Mouse (Mus musculus) stomach, postnatal 0 days (tissue): ENCODE measurements around the gene Ibtk. TPM values are rescaled to one million over a fixed set of nuclear protein-coding genes. Genes with fewer than 3 reads are reported as not detected.
"Not testable (repeated sequence)": the region's sequence is repeated elsewhere in the genome, so short reads cannot be mapped to it uniquely, and the experiment has no call there.

Experiments used
- ATAC-seq: fragments of 200-750 bp; cut with Nextera tagmentation; 2 replicates; pipeline ENCODE4 v1.8.0; 2017; ENCODE audit not compliant: low FRiP score, low TSS enrichment
- DNase-seq: peaks from one replicate; pipeline ENCODE4 v3.0.0-alpha.2; 2016; ENCODE audit warnings: low spot score
- H3K27ac ChIP-seq: fragments of 300-500 bp; sonication (generic); replicated peaks from 2 replicates; pipeline ENCODE4 v1.5.1; 2014; ENCODE audit warnings: mild to moderate bottlenecking, control low read depth
- H3K27me3 ChIP-seq: fragments of 300-500 bp; sonication (generic); 2 replicates; pipeline ENCODE4 v1.6.1; 2014; ENCODE audit warnings: low read length; ENCODE audit not compliant: control insufficient read depth, insufficient read depth
- H3K36me3 ChIP-seq: fragments of 300-500 bp; sonication (generic); 2 replicates; pipeline ENCODE4 v1.6.1; 2014; ENCODE audit warnings: low read length, mixed read lengths; ENCODE audit not compliant: control insufficient read depth, insufficient read depth
- H3K4me1 ChIP-seq: fragments of 300-500 bp; sonication (generic); replicated peaks from 2 replicates; pipeline ENCODE4 v1.6.1; 2014; ENCODE audit warnings: antibody characterized with exemption; ENCODE audit not compliant: control insufficient read depth, insufficient read depth
- H3K4me2 ChIP-seq: fragments of 300-500 bp; sonication (generic); replicated peaks from 2 replicates; pipeline ENCODE4 v1.6.1; 2014; ENCODE audit warnings: low read depth, mild to moderate bottlenecking, control low read depth, moderate library complexity
- H3K4me3 ChIP-seq: fragments of 300-500 bp; sonication (generic); 2 replicates; pipeline ENCODE4 v1.5.1; 2014; ENCODE audit warnings: low read depth, low read length, control low read depth
- H3K9ac ChIP-seq: fragments of 300-500 bp; sonication (generic); 2 replicates; pipeline ENCODE4 v1.6.1; 2014; ENCODE audit warnings: mild to moderate bottlenecking, low read length, control low read depth, mixed read lengths
- H3K9me3 ChIP-seq: fragments of 300-500 bp; sonication (generic); 2 replicates; pipeline ENCODE4 v1.6.1; 2016; ENCODE audit warnings: low read length; ENCODE audit not compliant: control insufficient read depth
- CTCF ChIP-seq: IDR thresholded peaks from 2 replicates; pipeline ENCODE4 v1.5.1; 2016; ENCODE audit warnings: antibody characterized with exemption, low read depth, mild to moderate bottlenecking, moderate library complexity
- EP300 ChIP-seq: optimal IDR thresholded peaks from 2 replicates; pipeline ENCODE3; 2016; ENCODE audit warnings: antibody characterized with exemption
- WGBS: fragments of 180-500 bp; shearing (Covaris S2); extraction: QIAGEN DNeasy Blood & Tissue Kit; methylation state at CpG from one replicate; pipeline ENCODE4 v1.1.7; 2014; 5-methylcytosine and 5-hydroxymethylcytosine counted together
- polyA plus RNA-seq: library from polyadenylated mRNA; unstranded; fragments of >200 nt; fragmentation: Nextera tagmentation; extraction: Ambion mirVana; gene quantifications from 2 replicates; pipeline ENCODE4 v1.2.1, GENCODE M21; 2015

Gene Ibtk
- 18.0 and 19.7 TPM in 2 replicates for polyA plus RNA-seq

GRCm38 (mm10) chr9:85749142-85749921 is at the start of gene Ibtk:
Ibtk (minus strand) TSS chr9:85749334.
- TF ChIP-seq EP300: peak; percentile 92
- peak; percentile 49 for TF ChIP-seq CTCF
- Histone ChIP-seq H3K4me3 (peak within 1 kb of the TSS; percentile 93), H3K4me2 (peak within 1 kb of the TSS; percentile 66), H3K36me3 (no peaks in the 10 kb centered on the region), H3K27me3 (no peaks in the 10 kb centered on the region), H3K27ac (peak within 1 kb of the TSS; percentile 100), H3K9ac (peak within 1 kb of the TSS; percentile 98), H3K4me1 (no peaks in the 10 kb centered on the region; the same call in 1 of the 2 replicates), H3K9me3 (no peaks in the 10 kb centered on the region)
- under 1% methylated on average over 52 of the region's 52 CpGs for WGBS
- ATAC-seq: peak; percentile 96
- DNase-seq: peak; percentile 96

DNA sequence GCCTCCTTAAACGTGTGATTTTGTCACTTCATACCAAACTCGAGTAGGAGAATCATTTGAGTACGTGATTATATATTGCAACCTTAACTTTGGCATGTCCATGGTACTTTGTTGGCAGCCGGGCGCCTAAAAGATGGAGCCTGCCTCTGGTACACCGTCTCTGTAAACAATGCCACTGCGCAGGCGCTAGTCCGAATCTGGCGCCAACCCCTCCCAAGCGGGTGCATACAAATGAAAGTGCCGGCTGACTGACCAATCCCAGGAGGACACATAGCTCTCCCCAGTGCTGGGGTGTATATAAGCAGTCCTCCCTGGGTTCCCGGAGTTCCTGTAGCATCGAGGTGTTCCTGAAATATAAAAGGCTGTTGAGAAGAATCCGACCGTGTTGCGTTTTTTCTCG is 42.4 kb upstream of the Ibtk start:
- ATAC-seq, DNase-seq, H3K36me3 ChIP-seq, H3K4me3 ChIP-seq, H3K9ac ChIP-seq, H3K4me2 ChIP-seq, H3K4me1 ChIP-seq, H3K27me3 ChIP-seq, H3K27ac ChIP-seq, H3K9me3 ChIP-seq: not testable (repeated sequence)
- 93% methylated on average over 18 of the region's 18 CpGs for WGBS

DNA sequence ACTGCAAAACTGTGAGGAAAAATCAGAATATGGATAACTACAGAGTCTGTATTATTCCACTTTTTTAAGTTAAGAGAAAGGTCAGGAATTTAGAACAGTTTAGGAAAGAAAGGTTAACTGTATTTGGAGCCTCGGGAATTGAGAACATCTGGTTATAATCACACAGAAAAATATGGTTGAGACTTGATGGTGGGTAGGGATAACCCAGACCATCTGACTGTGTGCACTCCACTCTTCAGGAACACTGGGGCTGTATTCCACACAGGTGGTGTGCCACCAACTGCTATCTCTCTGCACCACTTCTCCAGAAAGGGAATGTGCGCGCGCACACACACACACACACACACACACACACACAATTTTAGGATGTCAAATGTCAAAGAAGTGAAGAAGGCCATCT is 31.1 kb upstream of the Ibtk start:
- H3K4me3 ChIP-seq: no peak overlapping the region
- H3K9ac ChIP-seq: no peak overlapping the region
- no peaks in the 10 kb centered on the region for H3K4me1 ChIP-seq
- no peaks in the 10 kb centered on the region for H3K9me3 ChIP-seq
- 77% methylated on average over 4 of the region's 4 CpGs for WGBS
- H3K36me3 ChIP-seq: no peaks in the 10 kb centered on the region
- TF ChIP-seq CTCF (no peak), EP300 (no peak)
- DNase-seq (no peak), ATAC-seq (no peak)
- H3K27ac ChIP-seq: no peak overlapping the region
- no peak overlapping the region for H3K4me2 ChIP-seq
- no peaks in the 10 kb centered on the region for H3K27me3 ChIP-seq

DNA sequence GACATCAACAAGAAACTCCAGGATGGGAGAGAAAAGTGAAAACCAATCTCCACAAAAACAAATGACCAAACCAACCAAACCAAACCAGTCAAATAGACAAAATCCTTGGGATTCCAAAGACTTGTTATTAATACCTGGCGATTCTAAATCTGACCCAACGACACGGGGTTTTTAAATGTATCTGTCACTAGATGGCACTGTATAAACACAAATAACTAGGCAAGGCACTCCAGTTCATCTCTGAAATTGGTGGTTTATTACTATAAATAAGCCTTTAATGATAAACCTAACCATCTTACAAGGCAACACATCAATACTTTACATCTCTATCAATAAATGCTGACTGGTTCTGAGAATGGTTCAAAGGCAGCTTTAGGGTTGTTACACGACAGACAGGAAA is 30.3 kb upstream of the Ibtk start:
- Histone ChIP-seq H3K27me3 (no peaks in the 10 kb centered on the region), H3K36me3 (no peaks in the 10 kb centered on the region), H3K4me3 (no peak overlapping the region), H3K9ac (no peak overlapping the region), H3K4me1 (no peaks in the 10 kb centered on the region), H3K27ac (no peak overlapping the region), H3K4me2 (no peak overlapping the region), H3K9me3 (no peaks in the 10 kb centered on the region)
- DNase-seq (no peak), ATAC-seq (no peak)
- TF ChIP-seq CTCF (peak; percentile 77), EP300 (no peak)
- 20% methylated on average over 4 of the region's 4 CpGs for WGBS

DNA sequence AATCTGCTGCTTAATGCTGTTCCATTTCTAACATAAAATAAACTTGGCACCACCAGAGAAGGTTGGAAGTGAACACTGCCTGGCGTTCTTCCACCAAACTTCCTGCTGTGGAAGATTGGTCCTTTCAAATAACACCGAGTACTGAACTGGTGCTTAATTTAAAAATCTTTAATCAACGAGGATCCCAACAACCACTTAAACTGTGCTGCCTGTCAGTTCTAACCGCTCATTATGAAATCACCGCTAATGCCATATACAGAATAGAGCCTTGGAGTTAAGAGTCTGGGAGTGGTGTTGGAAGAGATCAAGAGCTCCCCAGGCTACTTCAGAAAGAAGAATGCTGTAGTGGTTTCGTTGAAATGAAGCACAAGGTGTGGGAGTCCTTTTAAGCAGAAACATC is 28.4 kb upstream of the Ibtk start:
- H3K9me3 ChIP-seq: no peaks in the 10 kb centered on the region
- H3K36me3 ChIP-seq: no peaks in the 10 kb centered on the region
- H3K4me3 ChIP-seq: no peak overlapping the region
- TF ChIP-seq EP300: no peak
- no peak for TF ChIP-seq CTCF
- H3K4me1 ChIP-seq: no peaks in the 10 kb centered on the region
- DNase-seq (no peak), ATAC-seq (no peak)
- H3K9ac ChIP-seq: no peak overlapping the region
- no peaks in the 10 kb centered on the region for H3K27me3 ChIP-seq
- 42% methylated on average over 6 of the region's 6 CpGs for WGBS
- H3K27ac ChIP-seq: no peak overlapping the region
- no peak overlapping the region for H3K4me2 ChIP-seq

- no peak for TF ChIP-seq CTCF
- H3K4me2 ChIP-seq: no peak overlapping the region
- H3K9ac ChIP-seq: no peak overlapping the region
- DNase-seq (no peak), ATAC-seq (no peak)
- no peak overlapping the region for H3K4me3 ChIP-seq
- H3K36me3 ChIP-seq: no peaks in the 10 kb centered on the region
- H3K27me3 ChIP-seq: no peaks in the 10 kb centered on the region
- H3K27ac ChIP-seq: no peak overlapping the region
- H3K9me3 ChIP-seq: no peaks in the 10 kb centered on the region
- WGBS: 75% methylated on average over 12 of the region's 12 CpGs
- no peaks in the 10 kb centered on the region for H3K4me1 ChIP-seq
Observed at GRCm38 (mm10) chr9:85772280-85772679, 23.1 kb upstream of the Ibtk start.
